Mouse (Mus musculus): ENCODE measurements around the gene Cyp2t4.

- TF ChIP-seq POLR2A (IDR thresholded peaks at IDR 0.05; ENCODE audit: insufficient read length, low read depth), result no peak
- no peak for TF ChIP-seq MYOD1 (IDR thresholded peaks at IDR 0.05; ENCODE audit: control insufficient read depth in 1 of 3, insufficient read length in 2 of 3, low read depth in 2 of 3)
- TF ChIP-seq E2F4 (IDR thresholded peaks at IDR 0.05; ENCODE audit: insufficient read depth), result no peak
- TF ChIP-seq USF1 (IDR thresholded peaks at IDR 0.05; ENCODE audit: low read depth), result no peak
- no peak for TF ChIP-seq MAX (IDR thresholded peaks at IDR 0.05; ENCODE audit: low read depth)
- TF ChIP-seq TCF12 (IDR thresholded peaks at IDR 0.05; ENCODE audit: insufficient read depth, poor library complexity, severe bottlenecking), result no peak
- TF ChIP-seq MYOG (IDR thresholded peaks at IDR 0.05; ENCODE audit: control insufficient read depth in 1 of 3, insufficient read depth in 1 of 3, insufficient read length in 2 of 3, low read depth in 2 of 3), result no peak
- no peak for TF ChIP-seq POLR2AphosphoS2 (IDR thresholded peaks at IDR 0.05; ENCODE audit: insufficient read length, low read depth)
Observed at GRCm38 (mm10) chr7:27128162-27128561, 25.4 kb upstream of the Cyp2t4 start.

All from myocyte (in vitro differentiated cells).